Mouse (Mus musculus) liver, embryonic 14.5 days (tissue): ENCODE data around the gene Slfn3. TPM values are rescaled to one million over a fixed set of nuclear protein-coding genes. Genes with fewer than 3 reads are reported as not detected.
A peak's percentile ranks its signal among the peaks of the same experiment; 100 is the strongest.
"Not testable (repeated sequence)": the region's sequence is repeated elsewhere in the genome, so short reads cannot be mapped to it uniquely, and the experiment has no call there.

Experiments
- ATAC-seq: fragments of 200-750 bp; cut with Nextera tagmentation; 2 replicates; pipeline ENCODE4 v1.8.0; 2017; ENCODE audit warnings: moderate number of reproducible peaks, mild to moderate bottlenecking, moderate library complexity; ENCODE audit not compliant: insufficient read depth
- DNase-seq, 3 experiments: peaks; one replicate each; pipeline ENCODE4 v3.0.0-alpha.2; 2012 to 2013; ENCODE audit warnings: low read depth in 3 of 3, low spot score in 3 of 3
- H3K27ac ChIP-seq: fragments of 300-500 bp; sonication (generic); 2 replicates; pipeline ENCODE4 v1.5.1; 2014; ENCODE audit warnings: moderate library complexity, mild to moderate bottlenecking, control low read depth, inconsistent platforms
- H3K27me3 ChIP-seq: fragments of 300-500 bp; sonication (generic); 2 replicates; pipeline ENCODE4 v1.6.1; 2014; ENCODE audit warnings: mild to moderate bottlenecking, low read length, moderate library complexity; ENCODE audit not compliant: control insufficient read depth, insufficient read depth
- H3K36me3 ChIP-seq: fragments of 300-500 bp; sonication (generic); replicated peaks from 2 replicates; pipeline ENCODE4 v1.6.1; 2014; ENCODE audit warnings: low read depth; ENCODE audit not compliant: control insufficient read depth, insufficient read depth
- H3K4me1 ChIP-seq, 2 experiments: fragments of 200-500 bp in 1 of 2; fragments of 300-500 bp in 1 of 2; sonication (generic) in 1 of 2; replicated peaks; 2 replicates each; pipeline ENCODE4 v1.6.1; 2012 to 2014; ENCODE audit warnings: antibody characterized with exemption in 1 of 2, inconsistent platforms in 1 of 2, low read length in 1 of 2; ENCODE audit not compliant: control insufficient read depth in 2 of 2, insufficient read depth in 2 of 2
- H3K4me2 ChIP-seq: fragments of 300-500 bp; sonication (generic); 2 replicates; pipeline ENCODE4 v1.6.1; 2014; ENCODE audit warnings: low read depth, mild to moderate bottlenecking, control low read depth, moderate library complexity
- H3K4me3 ChIP-seq, 2 experiments: fragments of 200-500 bp in 1 of 2; fragments of 300-500 bp in 1 of 2; sonication (generic) in 1 of 2; 2 replicates each; pipeline ENCODE4 v1.5.1; 2012 to 2014; ENCODE audit warnings: low read depth in 2 of 2, low read length in 2 of 2, mild to moderate bottlenecking in 2 of 2, control low read depth in 1 of 2, inconsistent platforms in 1 of 2, moderate library complexity in 1 of 2; ENCODE audit not compliant: insufficient read depth in 1 of 2
- H3K9ac ChIP-seq: fragments of 300-500 bp; sonication (generic); replicated peaks from 2 replicates; pipeline ENCODE4 v1.6.1; 2014; ENCODE audit warnings: mild to moderate bottlenecking, control low read depth, moderate library complexity
- H3K9me3 ChIP-seq: fragments of 300-500 bp; sonication (generic); 2 replicates; pipeline ENCODE4 v1.6.1; 2016; ENCODE audit warnings: low read length, mixed read lengths; ENCODE audit not compliant: control insufficient read depth
- CTCF ChIP-seq: IDR thresholded peaks from 2 replicates; pipeline ENCODE4 v1.5.1; 2016; ENCODE audit warnings: antibody characterized with exemption, low read depth, control low read depth
- EP300 ChIP-seq: IDR thresholded peaks from 2 replicates; pipeline ENCODE4 v1.6.1; 2016; ENCODE audit warnings: antibody characterized with exemption, low read depth
- WGBS: fragments of 180-500 bp; shearing (Covaris S2); extraction: QIAGEN DNeasy Blood & Tissue Kit; methylation state at CpG from one replicate; pipeline ENCODE4 v1.1.7; 2014; ENCODE audit not compliant: insufficient replicate concordance; 5-methylcytosine and 5-hydroxymethylcytosine counted together
- polyA plus RNA-seq, 2 experiments: library from polyadenylated mRNA; depleted of rRNA in 1 of 2; stranded (reverse) in 1 of 2; unstranded in 1 of 2; fragments of >200 nt; fragmentation: Nextera tagmentation in 1 of 2; extraction: Ambion mirVana in 1 of 2; gene quantifications; 2 replicates each; pipeline versions ENCODE4 v1.2.1 to v1.2.3; 2012 to 2014

Slfn3 gene
- polyA plus RNA-seq, 2 experiments = 2.6 to 2.7 TPM

- peak overlapping the region; percentile 86 for H3K27ac ChIP-seq
- ATAC-seq = peak; percentile 30; the same call in 1 of the 2 replicates
- H3K36me3 ChIP-seq = peaks cover 24% of the 10 kb centered on the region
- H3K9me3 ChIP-seq = no peaks in the 10 kb centered on the region
- peaks cover 6 to 8% of the 10 kb centered on the region in 2 experiments; a peak in 2 of 4 replicates for H3K4me1 ChIP-seq
- peak overlapping the region; percentile 86 to 87 for H3K4me3 ChIP-seq
- no peak for DNase-seq
- H3K4me2 ChIP-seq = peak overlapping the region; percentile 83
- WGBS = 28% methylated on average over 3 of the region's 3 CpGs
- peak overlapping the region; percentile 96 for H3K9ac ChIP-seq
- TF ChIP-seq EP300 (no peak), CTCF (no peak)
- H3K27me3 ChIP-seq = no peaks in the 10 kb centered on the region
These were observed 33.6 kb downstream of the Slfn3 start for GRCm38 (mm10) chr11:83224750-83225149.

GRCm38 (mm10) chr11:83225371-83225960 is 34.3 kb downstream of the Slfn3 start:
- Histone ChIP-seq H3K9ac (peak overlapping the region; percentile 96), H3K27ac (peak overlapping the region; percentile 86), H3K9me3 (no peaks in the 10 kb centered on the region), H3K4me1 (peaks cover 6 to 8% of the 10 kb centered on the region in 2 experiments; a peak in 2 of 4 replicates), H3K4me3 (peak overlapping the region; percentile 86 to 87), H3K4me2 (peak overlapping the region; percentile 83), H3K27me3 (no peaks in the 10 kb centered on the region), H3K36me3 (peaks cover 24% of the 10 kb centered on the region)
- 68% methylated on average over 9 of the region's 9 CpGs for WGBS
- ATAC-seq (no peak), DNase-seq (no peak)
- TF ChIP-seq EP300 = no peak
- TF ChIP-seq CTCF = no peak

- H3K9me3 ChIP-seq = no peaks in the 10 kb centered on the region
- TF ChIP-seq EP300 (no peak), CTCF (no peak)
- H3K4me1 ChIP-seq = peaks cover 3 to 6% of the 10 kb centered on the region in 2 experiments; a peak in 3 of 4 replicates
- no peaks in the 10 kb centered on the region for H3K27me3 ChIP-seq
- no peak overlapping the region for H3K27ac ChIP-seq
- WGBS = 72% methylated on average over 7 of the region's 7 CpGs
- no peak for DNase-seq
- ATAC-seq = no peak
- H3K9ac ChIP-seq = no peak overlapping the region
- H3K4me2 ChIP-seq = no peak overlapping the region
- H3K36me3 ChIP-seq = peaks cover 24% of the 10 kb centered on the region
- H3K4me3 ChIP-seq = no peak overlapping the region
These were observed 37.0 kb downstream of the Slfn3 start for GRCm38 (mm10) chr11:83227926-83228723.

- WGBS = 36% methylated on average over 3 of the region's 3 CpGs
- peak; percentile 71 for ATAC-seq
- Histone ChIP-seq H3K27me3 (no peaks in the 10 kb centered on the region), H3K4me2 (no peak overlapping the region), H3K9me3 (no peaks in the 10 kb centered on the region), H3K9ac (no peak overlapping the region), H3K27ac (no peak overlapping the region; the same call in 1 of the 2 replicates), H3K4me3 (no peak overlapping the region), H3K36me3 (peaks cover 17% of the 10 kb centered on the region), H3K4me1 (peaks cover 4 to 9% of the 10 kb centered on the region in 2 experiments; a peak in 3 of 4 replicates)
- no peak for TF ChIP-seq EP300
- peak; percentile 74 for TF ChIP-seq CTCF
- peak in 2 of 3 experiments; percentile 24 to 56 for DNase-seq
These were observed 39.8 kb downstream of the Slfn3 start for GRCm38 (mm10) chr11:83230966-83231365.

GRCm38 (mm10) chr11:83233621-83234020 is 42.5 kb downstream of the Slfn3 start:
- H3K9ac ChIP-seq, H3K36me3 ChIP-seq, H3K27me3 ChIP-seq, H3K9me3 ChIP-seq, H3K4me3 ChIP-seq: not testable (repeated sequence)
- peak overlapping the region; percentile 76 for H3K27ac ChIP-seq
- WGBS = 20% methylated on average over 5 of the region's 5 CpGs
- peak overlapping the region; percentile 13; the same call in 1 of the 2 replicates for H3K4me2 ChIP-seq
- ATAC-seq = peak; percentile 65; the same call in 1 of the 2 replicates
- H3K4me1 ChIP-seq = peaks cover 7 to 18% of the 10 kb centered on the region in 2 experiments; a peak in 3 of 4 replicates
- peak; percentile 87 for TF ChIP-seq EP300
- DNase-seq = peak in 2 of 3 experiments; percentile 54 to 62

- H3K4me1 ChIP-seq = peaks cover 8 to 18% of the 10 kb centered on the region in 2 experiments; a peak in 3 of 4 replicates
- not testable (repeated sequence) for H3K27me3 ChIP-seq, H3K4me2 ChIP-seq, ATAC-seq, H3K9ac ChIP-seq, H3K36me3 ChIP-seq, H3K4me3 ChIP-seq, DNase-seq, H3K27ac ChIP-seq, H3K9me3 ChIP-seq
- 61% methylated on average over 9 of the region's 9 CpGs for WGBS
These were observed 46.3 kb downstream of the Slfn3 start for GRCm38 (mm10) chr11:83237390-83237789.
